Mouse (Mus musculus) megakaryocyte, embryonic 14.5 days (primary cell): ENCODE measurements around the gene Icam4. TPM values are rescaled to one million over a fixed set of nuclear protein-coding genes. Genes with fewer than 3 reads are reported as not detected.

Experiments used
- H3K27me3 ChIP-seq: replicated peaks from 2 replicates; pipeline ENCODE3; 2012; ENCODE audit warnings: inconsistent platforms
- H3K36me3 ChIP-seq: replicated peaks from 2 replicates; pipeline ENCODE3; 2012; ENCODE audit warnings: low read length, inconsistent platforms, mixed read lengths
- H3K4me1 ChIP-seq: 2 replicates; pipeline ENCODE4 v1.6.1; 2012; ENCODE audit warnings: inconsistent platforms
- H3K4me3 ChIP-seq: replicated peaks from 2 replicates; pipeline ENCODE3; 2012; ENCODE audit warnings: moderate library complexity, mild to moderate bottlenecking, inconsistent platforms
- H3K9me3 ChIP-seq: 2 replicates; pipeline ENCODE4 v1.6.1; 2012; ENCODE audit warnings: inconsistent platforms
- FLI1 ChIP-seq: IDR thresholded peaks from 2 replicates; pipeline ENCODE4 v1.6.1; 2012; ENCODE audit warnings: low read length, inconsistent platforms, mixed read lengths
- GATA1 ChIP-seq: IDR thresholded peaks from 3 replicates; pipeline ENCODE4 v1.6.1; 2012; ENCODE audit warnings: mixed read lengths, low read length, inconsistent platforms, borderline replicate concordance
- polyA plus RNA-seq: library from polyadenylated mRNA; stranded (reverse); fragments of >175 nt; gene quantifications from 2 replicates; pipeline ENCODE4 v1.2.3, GENCODE M21; 2012; ENCODE audit warnings: low replicate concordance; ENCODE audit not compliant: insufficient read depth

The Icam4 gene
- polyA plus RNA-seq, result 5.3 and 7.9 TPM in 2 replicates

DNA sequence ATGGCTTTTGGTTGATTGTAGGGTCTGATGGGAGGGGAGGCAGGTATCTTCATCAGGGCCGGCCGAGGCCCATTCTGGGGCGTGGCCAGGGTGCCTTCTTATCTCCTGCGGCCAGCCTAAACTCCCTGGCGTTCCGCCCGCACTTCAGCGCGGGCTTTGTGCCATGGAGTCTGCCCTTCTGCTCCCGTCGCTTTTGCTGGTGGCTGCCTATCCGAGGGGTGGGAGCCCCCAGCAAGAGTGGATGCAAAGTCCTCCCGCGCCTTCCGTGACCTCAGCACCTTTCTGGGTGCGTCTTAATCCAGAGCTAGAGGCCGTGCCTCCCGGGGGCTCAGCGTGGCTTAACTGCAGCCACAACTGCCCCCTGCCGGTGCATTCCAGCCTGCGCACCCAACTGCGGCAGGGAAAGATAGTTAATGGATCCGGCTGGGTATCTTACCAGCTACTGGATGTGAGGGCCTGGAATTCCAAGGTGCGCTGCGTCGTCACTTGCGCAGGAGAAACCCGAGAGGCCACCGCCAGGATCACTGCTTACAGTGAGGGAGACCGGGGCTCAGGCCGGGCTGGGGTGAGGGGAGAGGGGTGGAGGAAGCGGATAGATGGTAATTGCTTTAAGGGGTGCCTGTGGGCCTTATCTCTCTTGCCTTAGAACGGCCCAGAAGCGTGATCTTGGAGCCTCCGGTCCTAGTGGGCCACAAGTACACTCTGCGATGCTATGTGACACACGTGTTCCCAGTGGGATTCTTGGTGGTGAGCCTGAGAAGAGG lies at the start of gene Icam4:
Gene Icam4 (plus strand): TSS at position 83 of the 764 bp plus-strand sequence.
- Histone ChIP-seq H3K4me3 (peak within 1 kb of the TSS; percentile 94), H3K27me3 (peaks cover 51% of the 10 kb centered on the region), H3K9me3 (no peaks in the 10 kb centered on the region), H3K4me1 (peaks cover 73% of the 10 kb centered on the region), H3K36me3 (peaks cover 25% of the 10 kb centered on the region)
- TF ChIP-seq FLI1, result no peak
- no peak for TF ChIP-seq GATA1

DNA sequence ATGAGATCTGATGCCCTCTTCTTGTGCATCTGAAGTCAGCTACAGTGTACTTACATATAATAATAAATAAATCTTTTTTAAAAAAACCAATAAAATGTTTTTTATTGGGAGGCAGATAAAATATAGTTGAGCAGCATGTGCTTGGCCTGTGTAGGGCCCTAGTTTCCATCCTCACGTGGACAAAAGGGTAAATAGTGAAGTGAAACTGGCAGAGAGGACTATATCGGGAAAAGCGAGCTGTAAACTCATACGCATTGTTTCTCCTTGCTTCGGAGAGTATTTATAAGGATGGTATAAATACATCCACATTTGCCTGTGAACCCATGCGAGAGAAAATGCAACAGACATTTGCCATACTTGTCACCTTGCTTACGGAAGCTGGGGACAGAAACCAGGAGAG lies 49.4 kb upstream of the Icam4 start:
- Histone ChIP-seq H3K4me1 (peaks cover 71% of the 10 kb centered on the region), H3K27me3 (no peaks in the 10 kb centered on the region), H3K36me3 (no peaks in the 10 kb centered on the region), H3K9me3 (no peaks in the 10 kb centered on the region), H3K4me3 (no peak overlapping the region)
- TF ChIP-seq GATA1, result no peak
- TF ChIP-seq FLI1, result no peak

DNA sequence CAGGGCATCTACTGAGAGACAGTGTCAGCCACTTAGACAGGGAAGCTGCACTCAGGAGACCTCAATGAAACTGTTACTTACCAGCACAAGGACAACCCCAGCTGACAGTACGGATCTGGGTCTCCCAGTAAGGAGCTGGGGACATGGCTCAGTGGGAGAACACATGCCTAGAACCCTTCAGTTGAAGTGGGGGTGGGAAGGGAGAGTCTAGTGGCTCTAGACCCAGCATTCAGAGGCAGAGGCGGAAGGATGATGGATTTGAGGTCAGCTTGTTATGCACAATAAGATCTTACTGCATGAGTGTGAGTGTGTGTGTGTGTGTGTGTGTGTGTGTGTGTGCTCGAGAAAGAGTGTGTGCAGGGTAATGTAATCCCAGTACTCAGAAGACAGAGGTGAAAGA lies 47.0 kb upstream of the Icam4 start:
- no peaks in the 10 kb centered on the region for H3K36me3 ChIP-seq
- TF ChIP-seq GATA1 (no peak), FLI1 (no peak)
- H3K4me1 ChIP-seq, result peaks cover 53% of the 10 kb centered on the region
- H3K9me3 ChIP-seq, result peaks cover 6% of the 10 kb centered on the region; the same call in 1 of the 2 replicates
- no peaks in the 10 kb centered on the region for H3K27me3 ChIP-seq
- H3K4me3 ChIP-seq, result no peak overlapping the region

DNA sequence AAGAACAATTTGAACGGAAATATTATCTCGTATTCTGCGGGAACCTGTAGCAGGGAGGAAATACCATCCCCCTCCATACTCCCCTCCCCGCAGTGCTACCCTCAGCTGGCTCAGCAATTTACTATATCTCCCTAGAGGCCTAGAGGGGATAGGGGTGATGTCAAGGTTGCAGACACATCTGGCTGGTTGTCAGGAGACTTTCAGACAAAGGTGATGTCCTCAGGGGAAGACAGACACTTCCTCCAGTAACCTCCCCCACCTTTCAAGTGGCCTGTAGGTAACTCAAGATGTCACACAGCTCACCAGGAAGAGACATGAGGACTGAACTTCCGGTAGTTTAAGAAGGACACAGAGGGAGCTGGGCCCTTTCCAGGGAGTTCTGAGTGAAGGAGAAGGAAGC lies 46.0 kb upstream of the Icam4 start:
- no peak overlapping the region for H3K4me3 ChIP-seq
- H3K27me3 ChIP-seq, result peaks cover 3% of the 10 kb centered on the region
- peaks cover 6% of the 10 kb centered on the region; the same call in 1 of the 2 replicates for H3K9me3 ChIP-seq
- peaks cover 43% of the 10 kb centered on the region for H3K4me1 ChIP-seq
- no peaks in the 10 kb centered on the region for H3K36me3 ChIP-seq
- no peak for TF ChIP-seq GATA1
- TF ChIP-seq FLI1, result no peak

DNA sequence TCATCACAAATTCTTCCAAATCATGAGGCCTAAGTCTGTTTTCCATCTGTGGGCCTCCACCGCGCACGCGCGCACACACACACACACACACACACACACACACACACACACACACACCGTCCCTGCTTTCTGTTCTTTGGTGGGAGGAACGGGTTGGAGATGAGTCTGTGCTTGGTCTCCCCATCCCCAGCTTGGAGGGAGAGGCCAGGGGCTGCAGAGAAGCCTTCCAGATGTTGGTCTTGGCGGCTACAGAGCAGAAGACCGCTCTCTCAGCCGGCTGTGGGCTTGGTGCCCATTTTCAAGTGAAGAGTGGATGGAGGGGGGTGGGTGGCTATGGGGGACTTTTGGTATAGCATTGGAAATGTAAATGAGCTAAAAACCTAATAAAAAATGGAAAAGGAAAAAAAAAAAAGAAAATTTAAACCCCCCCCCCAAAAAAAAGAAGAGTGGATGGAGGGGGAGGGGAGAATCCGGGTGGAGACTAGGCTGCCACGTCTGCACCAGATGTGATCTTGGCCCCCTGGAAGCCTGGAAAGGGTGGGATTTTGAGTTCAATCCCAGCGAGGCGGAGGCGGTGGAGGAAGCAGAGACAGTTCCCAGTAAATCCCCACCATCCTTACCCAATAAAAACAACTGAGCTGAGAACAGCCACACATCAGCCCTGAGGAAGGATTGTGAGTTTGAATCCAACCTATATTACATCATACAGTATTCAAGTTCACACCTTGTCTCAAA lies 42.1 kb upstream of the Icam4 start:
- H3K36me3 ChIP-seq, result no peaks in the 10 kb centered on the region
- TF ChIP-seq FLI1 (no peak), GATA1 (no peak)
- H3K27me3 ChIP-seq, result peaks cover 3% of the 10 kb centered on the region
- no peak overlapping the region for H3K4me3 ChIP-seq
- peaks cover 29% of the 10 kb centered on the region for H3K4me1 ChIP-seq
- peaks cover 6% of the 10 kb centered on the region; the same call in 1 of the 2 replicates for H3K9me3 ChIP-seq

DNA sequence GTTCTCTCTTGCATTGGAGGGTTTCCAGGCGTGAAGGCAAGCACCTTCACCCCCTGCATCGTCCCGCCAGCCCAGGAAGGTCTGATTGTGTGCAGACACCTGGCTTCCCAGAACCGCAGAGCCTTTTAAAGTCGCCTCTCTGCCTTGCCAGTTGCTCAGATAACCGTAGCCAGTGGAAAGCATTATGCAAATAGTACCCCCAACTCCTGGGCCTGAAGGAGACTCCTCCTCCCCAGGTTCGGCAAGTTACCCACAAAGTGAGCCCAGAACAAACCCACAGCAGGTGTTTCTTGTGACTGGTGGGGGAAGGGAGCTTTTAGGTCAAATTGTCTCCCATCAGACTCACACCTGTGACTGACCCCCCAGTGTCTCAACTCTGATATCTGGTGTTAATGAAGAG lies 41.2 kb upstream of the Icam4 start:
- Histone ChIP-seq H3K4me3 (no peak overlapping the region), H3K4me1 (peaks cover 23% of the 10 kb centered on the region), H3K36me3 (no peaks in the 10 kb centered on the region), H3K27me3 (peaks cover 3% of the 10 kb centered on the region), H3K9me3 (peaks cover 6% of the 10 kb centered on the region; the same call in 1 of the 2 replicates)
- TF ChIP-seq GATA1, result no peak
- no peak for TF ChIP-seq FLI1

DNA sequence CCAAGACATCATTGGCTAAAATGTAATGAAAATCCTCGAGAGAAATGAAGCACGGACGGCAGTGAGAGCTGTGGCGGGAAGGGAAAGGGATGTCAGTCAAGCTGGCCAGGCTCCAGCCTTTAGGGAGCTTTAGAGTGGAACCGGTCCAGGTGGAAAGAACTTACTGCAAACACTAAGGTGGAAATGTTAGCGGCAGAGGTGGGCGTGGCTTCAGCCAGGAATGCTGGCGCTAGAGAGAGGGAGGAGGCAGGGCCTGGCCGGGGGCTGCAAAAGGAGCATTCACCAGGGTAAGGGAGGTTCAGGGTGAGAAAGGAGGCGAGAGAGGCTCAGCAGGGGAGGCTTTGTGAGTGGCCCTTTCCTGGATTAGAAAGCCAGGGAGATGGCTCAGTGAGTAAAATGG lies 38.3 kb upstream of the Icam4 start:
- peaks cover 3% of the 10 kb centered on the region for H3K27me3 ChIP-seq
- no peak overlapping the region for H3K4me3 ChIP-seq
- H3K36me3 ChIP-seq, result no peaks in the 10 kb centered on the region
- peaks cover 13% of the 10 kb centered on the region for H3K4me1 ChIP-seq
- H3K9me3 ChIP-seq, result peaks cover 6% of the 10 kb centered on the region; the same call in 1 of the 2 replicates
- TF ChIP-seq GATA1 (no peak), FLI1 (no peak)

DNA sequence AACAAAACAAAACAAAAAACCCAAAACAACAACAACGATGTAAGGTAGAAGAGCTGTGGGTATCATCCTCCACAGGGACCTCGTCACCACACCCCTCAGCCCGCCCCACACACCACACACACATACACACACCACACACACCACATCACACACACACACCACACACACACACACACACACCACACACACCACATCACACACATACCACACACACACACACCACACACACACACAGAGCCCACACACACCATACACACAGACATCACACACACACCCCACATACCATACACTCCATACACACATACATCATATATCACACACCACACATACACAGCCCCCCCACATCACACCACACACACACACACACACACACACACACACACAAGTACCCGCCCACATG lies 37.6 kb upstream of the Icam4 start:
- H3K27me3 ChIP-seq, result peaks cover 3% of the 10 kb centered on the region
- H3K4me1 ChIP-seq, result peaks cover 16% of the 10 kb centered on the region
- H3K36me3 ChIP-seq, result no peaks in the 10 kb centered on the region
- TF ChIP-seq FLI1, result no peak
- no peak overlapping the region for H3K4me3 ChIP-seq
- no peaks in the 10 kb centered on the region for H3K9me3 ChIP-seq

DNA sequence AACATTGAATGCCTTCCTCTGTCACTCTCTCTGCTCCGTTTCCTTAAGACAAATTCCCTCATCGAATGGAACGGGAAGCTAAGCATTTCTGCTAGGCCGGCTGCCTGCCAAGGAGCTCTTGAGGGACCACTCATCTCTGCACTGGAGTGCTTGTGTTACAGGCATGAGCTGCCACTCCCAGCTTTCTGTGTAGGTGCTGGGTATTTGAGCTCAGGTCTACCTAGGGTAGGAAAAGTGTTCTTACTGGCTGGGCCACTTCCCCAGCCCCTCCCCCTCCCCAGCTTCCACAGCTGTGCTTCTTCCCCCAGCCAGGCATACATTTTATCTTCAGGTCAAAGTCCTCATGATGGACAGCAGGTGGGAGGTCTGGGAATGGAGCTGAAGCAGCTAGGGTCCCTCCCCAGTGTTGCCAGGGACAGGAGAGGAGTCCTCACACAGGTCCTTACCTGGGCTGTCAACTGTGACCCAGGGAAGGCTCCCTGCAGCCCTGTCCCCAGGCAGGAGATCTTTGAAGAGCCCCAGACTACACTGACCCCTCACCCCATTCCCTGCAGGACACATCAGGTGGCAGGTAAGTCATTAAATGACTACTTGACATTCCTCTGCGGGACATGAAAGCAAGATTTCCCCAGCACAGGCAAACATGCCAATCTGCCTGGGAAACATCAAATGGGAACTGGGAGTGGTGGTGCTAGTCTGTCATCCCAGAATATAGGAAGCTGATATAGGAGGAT lies 35.8 kb upstream of the Icam4 start:
- H3K4me3 ChIP-seq, result no peak overlapping the region
- H3K27me3 ChIP-seq, result no peaks in the 10 kb centered on the region
- H3K36me3 ChIP-seq, result no peaks in the 10 kb centered on the region
- TF ChIP-seq FLI1 (no peak), GATA1 (no peak)
- peaks cover 31% of the 10 kb centered on the region for H3K4me1 ChIP-seq
- H3K9me3 ChIP-seq, result no peaks in the 10 kb centered on the region
